Mouse (Mus musculus): ENCODE data around the gene Ak8.

The Ak8 gene

DNA sequence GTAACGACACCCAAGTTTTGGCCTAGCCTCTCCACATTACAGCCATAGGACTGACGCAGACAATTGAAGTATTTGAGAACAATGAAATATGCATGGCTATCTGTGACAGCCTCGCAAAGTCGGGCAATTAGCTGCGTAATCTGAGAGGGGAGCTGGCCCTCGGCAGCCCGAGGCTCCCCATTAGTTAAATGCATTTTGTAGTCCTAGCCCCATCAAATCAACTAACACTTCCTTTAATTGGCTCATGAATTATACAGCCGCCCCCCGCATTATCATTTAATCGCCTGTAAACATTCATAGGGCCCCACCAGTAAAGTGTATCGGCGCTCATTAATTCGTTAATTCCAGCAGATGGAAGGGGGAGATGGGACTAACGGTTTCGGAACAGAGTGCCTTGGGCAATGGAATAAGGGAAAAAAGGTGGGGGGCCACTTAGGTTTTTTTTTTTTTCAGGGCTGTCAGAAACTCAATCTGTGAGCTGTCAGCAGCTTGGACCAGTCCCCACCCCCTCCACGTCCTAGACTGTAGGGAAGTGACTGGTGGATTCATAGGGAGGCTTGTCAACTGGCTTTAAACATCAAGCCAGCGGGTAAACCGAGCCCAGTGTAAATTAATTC lies 97.6 kb downstream of the Ak8 start:
- no peak for DNase-seq

DNA sequence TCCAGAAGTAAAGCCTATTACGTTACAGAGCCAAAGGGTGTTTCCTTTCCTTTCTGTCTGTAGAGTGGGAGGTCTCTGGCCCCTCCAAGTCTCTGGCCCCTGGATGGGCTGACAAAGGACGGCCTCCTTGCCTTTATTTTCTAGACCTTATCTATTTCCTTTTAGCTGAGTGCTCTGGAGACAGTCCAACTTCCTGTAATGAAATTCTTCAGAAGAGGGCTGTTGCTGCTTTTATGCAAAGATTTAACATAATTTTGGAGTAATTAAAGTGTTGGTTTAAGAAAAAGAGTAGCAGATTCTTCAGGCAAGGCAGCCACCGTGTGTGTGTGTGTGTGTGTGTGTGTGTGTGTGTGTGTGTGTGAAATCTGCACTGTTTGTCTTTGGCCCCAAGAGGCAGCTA lies 98.4 kb downstream of the Ak8 start:
- no peak for DNase-seq

DNA sequence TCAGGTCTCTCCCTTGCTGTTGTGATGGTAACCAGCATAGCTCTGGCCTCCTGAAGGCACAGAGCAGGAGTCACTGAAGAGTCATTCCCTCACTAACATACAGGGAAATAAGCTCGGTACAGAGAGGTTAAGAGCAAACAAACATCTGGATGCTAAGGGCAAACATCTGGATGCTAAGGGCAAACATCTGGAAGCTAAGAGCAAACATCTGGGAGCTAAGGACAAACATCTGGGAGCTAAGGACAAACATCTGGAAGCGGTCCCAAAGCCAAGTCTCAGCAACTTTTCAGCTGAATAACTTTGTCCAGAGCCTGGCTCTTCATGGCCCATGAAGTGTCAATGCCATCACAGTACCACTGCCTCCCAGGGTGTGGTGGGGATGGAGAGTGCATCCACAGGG lies 99.6 kb downstream of the Ak8 start:
- DNase-seq, result no peak

DNA sequence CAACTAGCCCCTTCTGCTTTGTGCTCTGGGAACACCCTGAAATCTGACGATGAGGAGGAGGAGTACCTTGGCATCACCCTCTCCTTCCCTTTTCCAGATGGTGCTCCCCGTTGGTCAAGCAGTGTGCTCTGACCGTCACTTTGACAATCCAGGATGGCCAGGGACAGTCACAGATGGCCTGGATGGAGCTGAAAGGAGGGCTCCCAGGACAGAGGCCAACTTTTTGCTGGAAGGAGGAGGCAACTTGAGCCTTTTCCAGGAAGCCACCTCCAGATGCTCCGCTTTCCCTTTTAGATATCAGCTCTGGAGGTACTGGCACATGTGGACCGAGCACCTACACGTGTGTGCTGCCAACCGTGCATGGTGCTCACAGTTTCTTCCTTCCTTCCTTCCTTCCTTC lies 103.4 kb downstream of the Ak8 start:
- DNase-seq, result no peak

DNA sequence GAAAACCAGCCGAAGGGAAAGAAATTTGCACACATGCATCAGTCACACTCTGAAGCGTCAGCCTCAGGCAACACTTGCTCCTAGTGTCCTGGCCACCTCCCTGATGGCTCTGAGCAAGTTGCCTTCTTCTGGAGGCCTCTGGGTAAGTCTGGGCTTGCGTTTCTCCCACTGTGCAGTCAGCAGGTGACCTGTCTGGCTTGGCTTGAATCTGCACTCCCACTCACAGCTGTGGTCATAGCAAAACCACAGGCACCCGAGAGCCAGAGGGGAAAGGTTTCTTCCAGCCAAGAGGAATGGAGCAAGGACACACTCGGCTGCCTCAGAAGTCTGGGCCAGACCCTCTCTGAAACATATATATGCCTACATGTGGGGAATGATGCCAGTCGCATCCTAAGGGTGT lies 108.9 kb downstream of the Ak8 start:
- no peak for DNase-seq

DNA sequence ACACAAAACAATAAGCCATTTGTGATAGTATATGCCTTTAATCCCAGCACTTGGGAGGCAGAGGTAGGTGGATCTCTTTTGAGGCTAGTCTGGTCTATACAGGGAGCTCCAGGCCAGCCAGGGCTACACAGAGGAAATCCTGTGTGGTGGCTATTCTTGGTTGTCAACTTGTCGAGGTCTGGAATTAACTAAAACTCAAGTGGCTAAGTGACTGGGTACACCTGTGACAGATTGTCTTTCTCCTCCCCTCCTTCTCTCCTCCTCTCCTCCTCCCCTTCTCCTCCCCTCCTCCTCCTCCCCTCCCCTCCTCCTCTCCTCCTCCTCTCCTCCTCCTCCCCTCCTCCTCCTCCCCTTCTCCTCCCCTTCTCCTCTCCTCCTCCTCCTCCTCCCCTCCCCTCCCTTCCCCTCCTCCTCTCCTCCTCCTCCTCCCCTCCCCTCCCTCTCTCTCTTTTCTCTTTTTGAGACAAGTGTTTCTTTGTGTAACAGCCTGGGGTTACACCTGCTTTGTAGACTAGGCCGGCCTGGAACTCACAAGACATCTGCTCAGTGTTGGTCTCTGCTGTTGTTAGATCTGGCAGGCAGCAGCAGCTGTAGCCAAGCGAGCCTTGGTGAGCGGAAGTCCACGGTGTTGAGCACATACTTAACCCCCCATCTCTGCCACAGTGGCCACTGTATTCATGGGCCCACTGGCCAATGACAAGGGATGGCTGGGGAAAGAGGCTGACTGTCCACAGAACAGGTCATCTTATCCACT lies 110.5 kb downstream of the Ak8 start:
- peak; percentile 17 for DNase-seq

DNA sequence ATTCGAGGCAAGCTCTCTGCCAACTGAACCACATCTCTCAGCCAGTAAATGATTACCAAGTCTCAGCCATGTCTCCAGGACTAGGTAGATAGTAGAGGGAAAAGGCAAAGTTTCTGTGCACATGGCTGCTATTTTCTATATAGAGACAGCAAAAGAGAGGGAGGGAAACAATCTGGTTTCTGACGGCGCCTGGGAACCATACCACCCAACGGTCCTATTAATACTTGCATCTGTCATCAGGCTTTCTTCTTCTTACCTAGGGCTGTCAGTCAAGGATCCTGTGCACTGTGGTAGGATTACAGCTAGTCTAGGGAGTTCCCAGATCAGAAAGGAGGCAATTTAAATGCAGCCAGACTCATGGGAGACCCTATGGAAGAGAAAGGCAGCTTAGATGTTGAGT lies 118.9 kb downstream of the Ak8 start:
- no peak for DNase-seq

DNA sequence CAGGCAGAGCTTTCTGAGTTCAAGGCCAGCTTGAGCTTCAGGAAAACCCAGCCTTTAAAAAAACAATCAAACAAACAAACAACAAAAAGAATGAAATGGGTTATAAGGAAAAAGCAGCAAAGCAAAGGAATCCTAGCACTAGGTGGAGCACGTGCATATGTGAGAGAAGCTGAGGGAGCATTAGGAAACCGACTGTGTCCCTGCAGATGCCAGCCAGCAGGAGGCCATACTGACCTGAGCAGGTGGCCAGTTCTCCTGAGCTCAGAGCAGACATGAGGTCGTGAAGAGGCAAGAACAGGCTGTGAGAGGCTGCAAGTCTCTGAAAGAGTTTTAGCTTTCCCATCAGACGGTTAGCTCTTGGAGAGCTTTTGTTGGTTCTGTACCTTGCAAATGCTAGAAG lies 129.3 kb downstream of the Ak8 start:
- no peak for DNase-seq

DNA sequence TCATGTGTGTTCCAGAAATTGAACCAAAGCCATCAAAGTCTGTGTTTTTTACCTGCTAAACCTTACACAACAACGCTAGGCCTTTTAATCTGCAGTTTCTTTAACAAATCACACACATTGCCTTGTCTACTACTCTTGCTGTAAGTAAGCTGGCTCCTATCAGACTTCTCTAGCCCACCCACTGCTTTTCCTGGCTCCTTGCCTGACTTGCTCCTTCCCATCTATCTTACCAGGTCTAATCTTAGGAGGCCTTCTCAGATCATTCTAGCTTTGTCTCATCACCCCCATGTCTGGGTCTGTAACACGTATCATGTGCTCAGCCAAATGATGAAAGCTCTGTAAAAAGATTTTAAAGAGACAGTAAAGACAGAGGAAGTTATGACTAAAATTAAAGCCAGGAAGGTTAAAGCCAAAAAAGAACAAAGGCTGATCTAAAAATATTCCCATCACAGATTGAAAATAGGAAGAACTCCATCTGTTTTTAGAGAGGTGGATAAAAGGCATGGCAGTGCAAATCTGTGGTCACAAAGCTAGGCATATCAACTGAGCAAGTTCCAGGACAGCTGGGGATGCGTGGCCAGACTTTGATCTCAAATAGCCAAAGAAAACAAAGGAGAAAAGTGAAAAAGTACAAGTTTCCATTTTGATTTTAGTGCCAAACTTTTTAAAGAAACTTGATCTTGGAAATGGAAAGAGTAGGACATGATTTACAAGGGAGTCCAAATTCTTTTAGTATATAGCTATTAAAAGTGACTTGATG lies 136.4 kb downstream of the Ak8 start:
- no peak for DNase-seq

DNA sequence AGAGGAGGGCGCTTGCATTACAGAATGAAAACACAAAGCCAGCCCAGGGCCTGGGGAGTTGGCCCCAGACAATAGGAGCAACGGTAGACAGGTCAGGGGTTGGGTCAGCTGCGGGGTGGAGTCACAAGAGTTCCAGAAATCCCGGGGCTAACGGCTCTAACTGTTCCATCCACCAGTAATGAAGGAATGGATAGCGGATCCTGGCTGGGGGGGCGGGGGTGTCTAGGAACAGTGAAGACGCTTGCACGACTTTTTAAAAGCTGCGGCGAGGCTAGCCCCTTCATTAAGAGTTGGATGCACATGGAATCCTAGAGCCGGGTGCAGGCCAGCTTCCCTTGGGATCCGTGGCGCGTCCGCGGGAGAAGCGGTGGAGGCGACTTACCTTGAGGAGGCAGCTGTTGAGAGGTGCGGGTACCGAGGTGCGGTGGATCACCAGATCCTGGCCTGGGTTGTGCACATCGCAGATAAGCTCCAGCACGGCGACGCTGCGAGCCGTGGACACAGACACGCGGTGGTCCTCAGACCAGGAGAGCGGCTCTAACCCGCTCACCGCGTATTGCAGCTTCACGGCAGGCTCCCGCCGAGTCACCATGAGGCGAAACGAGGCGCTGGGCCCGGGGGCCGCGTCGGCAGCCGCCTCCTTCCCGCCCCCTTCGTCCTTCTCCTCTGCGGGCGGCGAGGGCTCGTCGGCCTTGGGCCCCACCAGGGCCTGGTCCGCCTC lies 139.7 kb downstream of the Ak8 start:
- DNase-seq, result peak; percentile 45

DNA sequence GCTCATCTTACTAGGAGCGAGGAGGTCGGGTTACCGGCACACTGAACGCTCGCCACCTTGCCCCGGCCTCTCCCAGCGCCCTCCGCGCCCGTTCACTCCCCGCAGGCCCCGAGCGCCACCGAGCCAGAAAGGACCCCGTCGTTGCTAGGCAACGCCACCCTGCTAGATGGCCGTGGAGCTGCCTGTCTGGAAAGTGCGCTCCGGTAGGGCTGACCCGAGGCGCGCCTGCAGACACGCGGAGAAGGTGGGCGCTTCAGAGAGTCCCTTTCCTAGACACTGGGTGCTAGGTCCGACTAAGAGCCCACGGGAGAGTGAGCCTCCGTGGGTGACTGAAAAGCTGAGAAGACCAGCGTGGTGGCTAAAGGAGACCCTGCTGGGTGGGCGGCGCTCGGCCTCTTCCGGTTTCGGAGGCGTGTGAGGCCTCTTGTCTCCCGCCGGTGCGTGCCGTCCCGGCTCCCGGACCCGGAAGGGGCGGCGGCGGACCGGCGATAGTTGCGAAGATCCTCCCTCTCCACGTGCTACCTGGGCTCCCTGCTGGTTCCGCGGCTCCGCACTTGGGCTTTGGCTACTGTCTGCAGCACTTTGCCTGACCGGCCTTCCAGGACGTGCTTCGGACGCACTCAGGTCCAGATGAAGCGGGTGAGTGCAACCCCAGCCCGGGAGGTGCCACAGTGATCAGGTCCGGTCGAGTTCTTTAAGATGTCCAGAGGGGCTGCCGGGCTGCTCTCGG lies 140.4 kb downstream of the Ak8 start, which contains the start of the genes Gtf3c4 and Ddx31:
Gene Gtf3c4 (minus strand): TSS at position 139 of the 730 bp plus-strand sequence.
Gene Ddx31 (plus strand): TSS at position 185 of the 730 bp plus-strand sequence.
- DNase-seq, result peak; percentile 96

DNA sequence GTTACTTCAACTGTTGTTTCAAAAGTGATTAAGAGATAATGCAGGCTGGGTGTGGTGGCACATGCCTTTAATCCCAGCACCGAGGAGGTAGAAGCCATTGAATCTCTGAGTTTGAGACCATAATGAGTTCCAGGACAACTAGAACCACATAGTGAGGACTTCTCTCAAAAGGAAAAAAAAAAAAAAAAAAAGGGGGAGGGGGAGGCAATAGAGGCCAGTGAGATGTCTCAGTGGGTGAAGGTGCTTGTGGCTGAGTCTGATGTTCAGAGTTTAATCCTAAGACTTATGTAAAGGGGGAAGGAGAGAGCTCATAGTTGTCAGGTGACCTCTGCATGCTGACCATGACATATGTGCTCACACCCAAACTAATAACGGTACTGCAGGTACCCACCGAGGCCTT lies 142.1 kb downstream of the Ak8 start:
- no peak for DNase-seq

DNA sequence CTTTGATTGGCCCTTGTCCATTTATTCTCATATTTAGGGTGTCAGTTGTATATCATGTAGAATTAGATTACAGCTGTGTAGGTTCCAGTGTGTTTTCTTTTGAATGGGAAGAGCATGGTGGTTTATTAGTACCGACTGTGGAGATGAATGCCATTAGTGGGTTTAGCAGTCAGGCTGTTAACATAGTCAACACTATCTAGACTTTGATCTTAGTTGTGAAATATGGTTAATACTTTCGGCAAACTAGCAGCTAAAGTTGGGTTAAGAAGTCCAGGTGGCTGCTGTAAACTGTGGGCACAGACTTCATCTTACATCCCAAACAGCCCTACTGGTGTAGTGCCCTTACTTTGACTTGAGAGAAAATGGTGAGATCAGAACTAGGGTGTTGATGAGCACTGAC lies 148.9 kb downstream of the Ak8 start:
- DNase-seq, result no peak

DNA sequence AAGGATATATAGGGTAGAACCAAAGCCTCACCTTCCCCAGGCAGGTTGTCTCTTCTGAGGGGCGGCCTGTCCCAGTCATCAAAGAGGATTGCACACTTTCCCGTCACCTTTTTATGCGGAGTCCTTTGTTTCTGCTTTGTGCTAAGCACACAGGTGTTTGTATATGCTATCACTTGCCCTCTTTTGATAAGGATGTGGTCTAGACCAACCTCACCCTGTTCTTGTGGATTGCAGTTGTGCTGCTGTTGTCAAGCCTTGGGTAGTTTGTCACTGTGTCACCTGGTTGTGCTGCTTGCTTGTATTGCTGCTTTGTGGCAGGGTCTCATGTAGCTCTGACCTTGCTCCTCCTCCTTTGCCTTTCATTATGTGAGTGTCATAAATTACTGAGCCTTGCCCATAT lies 152.6 kb downstream of the Ak8 start:
- DNase-seq, result peak; percentile 18

DNA sequence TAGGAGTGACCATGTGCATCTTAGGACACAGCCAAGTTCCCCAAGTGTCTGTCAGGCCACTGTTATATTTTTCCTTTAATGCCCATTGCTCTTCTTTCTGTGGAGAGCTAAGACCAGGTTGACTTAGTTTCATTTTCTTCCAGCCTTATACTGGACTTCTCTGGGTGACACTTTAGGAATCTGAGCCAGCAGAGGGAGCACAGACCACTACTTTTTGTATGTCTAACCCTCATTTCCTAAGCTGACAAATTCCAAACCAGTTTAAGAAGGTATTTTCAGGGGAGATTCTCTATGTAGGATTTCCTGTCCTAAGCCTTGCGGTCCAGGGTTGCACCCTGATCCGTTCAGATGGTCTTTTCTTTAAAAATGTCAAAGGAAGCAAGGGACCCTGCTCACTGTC lies 155.8 kb downstream of the Ak8 start:
- DNase-seq, result no peak

DNA sequence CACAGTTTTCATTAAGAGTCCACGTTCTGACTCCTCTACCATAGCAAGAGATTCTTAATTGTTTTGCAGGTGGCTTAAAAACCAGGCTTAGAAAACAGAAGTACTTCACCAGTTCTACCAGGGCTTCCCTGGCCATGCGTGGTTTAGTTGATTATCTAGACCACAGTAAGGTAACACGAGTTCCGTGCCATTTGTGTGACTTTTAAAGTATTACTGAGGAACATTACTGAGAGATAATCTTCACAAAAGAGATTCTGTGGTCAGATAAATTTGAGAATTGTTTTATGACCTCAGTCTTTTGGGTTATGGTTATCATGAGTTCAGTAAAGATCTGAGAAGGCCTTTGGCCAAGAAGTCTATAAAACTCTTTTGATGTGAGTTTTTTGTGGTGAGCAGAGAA lies 159.3 kb downstream of the Ak8 start:
- DNase-seq, result no peak

DNA sequence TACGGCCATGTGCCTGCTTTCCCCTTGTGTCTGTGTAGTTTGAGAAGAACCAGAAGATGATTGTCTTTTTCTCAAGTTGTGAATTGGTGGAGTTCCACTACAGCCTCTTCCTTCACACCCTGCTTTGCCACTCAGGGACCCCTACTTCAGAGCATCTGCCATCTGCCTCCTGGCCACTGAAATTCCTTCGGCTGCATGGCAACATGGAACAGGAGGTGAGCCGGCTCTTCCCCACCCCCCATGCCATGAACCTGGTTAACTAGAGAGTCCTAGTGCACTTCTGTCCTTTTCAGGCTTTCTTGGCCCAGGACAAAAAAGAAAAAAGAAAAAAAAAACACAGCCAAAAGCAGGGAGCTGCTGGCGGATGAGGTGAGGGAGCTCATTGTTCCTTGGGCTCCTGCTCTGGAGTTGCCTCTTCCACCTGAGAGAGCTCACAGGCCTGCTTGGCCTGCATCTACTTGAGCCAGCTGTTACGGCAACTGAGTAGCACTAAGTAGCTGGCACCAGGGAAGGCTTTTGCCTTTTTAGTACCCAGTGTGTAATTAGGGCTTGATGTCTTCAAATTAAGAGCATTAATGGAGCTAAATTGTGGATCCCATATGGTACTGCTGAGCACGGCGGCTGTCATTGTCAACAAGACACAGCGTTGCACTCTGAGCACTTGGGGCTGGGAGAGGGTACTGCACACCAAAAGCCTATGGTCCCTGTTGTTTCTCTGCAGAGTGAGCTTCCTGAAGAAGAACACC lies 160.9 kb downstream of the Ak8 start:
- no peak for DNase-seq

All from thymus, postnatal 4 days (tissue).